Mouse (Mus musculus) C2C12 (cell line): ENCODE results near the gene Cped1.

ENCODE experiments used
- CEBPB ChIP-seq: IDR thresholded peaks from one replicate; pipeline ENCODE4 v1.6.1; 2011; ENCODE audit warnings: low read depth, mild to moderate bottlenecking, control low read depth, moderate library complexity
- CTCF ChIP-seq: IDR thresholded peaks from one replicate; pipeline ENCODE4 v1.5.1; 2011; ENCODE audit not compliant: control insufficient read depth, insufficient read depth, insufficient read length
- MAX ChIP-seq: IDR thresholded peaks from one replicate; pipeline ENCODE4 v1.6.1; 2011; ENCODE audit warnings: mild to moderate bottlenecking, control low read depth
- MYOD1 ChIP-seq: IDR thresholded peaks from one replicate; pipeline ENCODE4 v1.6.1; 2011; ENCODE audit warnings: low read depth; ENCODE audit not compliant: control insufficient read depth, insufficient read length
- MYOG ChIP-seq: IDR thresholded peaks from one replicate; pipeline ENCODE4 v1.6.1; 2011; ENCODE audit not compliant: control insufficient read depth, insufficient read length; ENCODE audit errors: extremely low read depth
- USF1 ChIP-seq: IDR thresholded peaks from one replicate; pipeline ENCODE4 v1.6.1; 2011; ENCODE audit warnings: low read depth, mild to moderate bottlenecking, control low read depth, moderate library complexity

- TF ChIP-seq MAX (no peak), CTCF (no peak), USF1 (no peak), CEBPB (no peak), MYOG (no peak), MYOD1 (no peak)
Measured at GRCm38 (mm10) chr6:22010258-22010657, 24.5 kb downstream of the Cped1 start.
